Mouse (Mus musculus) midbrain, embryonic 11.5 days (tissue): ENCODE results near the gene Rad51b. TPM values are rescaled to one million over a fixed set of nuclear protein-coding genes. Genes with fewer than 3 reads are reported as not detected.

Experiments used
- ATAC-seq: fragments of 200-750 bp; cut with Nextera tagmentation; 2 replicates; pipeline ENCODE4 v1.8.0; 2017; ENCODE audit warnings: moderate TSS enrichment, moderate library complexity; ENCODE audit not compliant: low FRiP score
- DNase-seq: peaks from one replicate; pipeline ENCODE4 v3.0.0; 2015; ENCODE audit warnings: low spot score; ENCODE audit errors: missing footprints
- H3K27ac ChIP-seq: fragments of 300-500 bp; sonication (generic); 2 replicates; pipeline ENCODE4 v1.5.1; 2014; ENCODE audit warnings: low read depth, low read length
- H3K27me3 ChIP-seq: fragments of 300-500 bp; sonication (generic); 2 replicates; pipeline ENCODE4 v1.6.1; 2014; ENCODE audit warnings: mild to moderate bottlenecking, low read length, moderate library complexity, mixed read lengths; ENCODE audit not compliant: control insufficient read depth, insufficient read depth
- H3K36me3 ChIP-seq: fragments of 300-500 bp; sonication (generic); 2 replicates; pipeline ENCODE4 v1.6.1; 2014; ENCODE audit warnings: mild to moderate bottlenecking, low read length, moderate library complexity, mixed read lengths; ENCODE audit not compliant: control insufficient read depth, insufficient read depth
- H3K4me1 ChIP-seq: fragments of 300-500 bp; sonication (generic); 2 replicates; pipeline ENCODE4 v1.6.1; 2014; ENCODE audit warnings: low read length; ENCODE audit not compliant: control insufficient read depth, insufficient read depth
- H3K4me2 ChIP-seq: fragments of 300-500 bp; sonication (generic); 2 replicates; pipeline ENCODE4 v1.6.1; 2014; ENCODE audit warnings: mild to moderate bottlenecking, moderate library complexity
- H3K4me3 ChIP-seq: fragments of 300-500 bp; sonication (generic); 2 replicates; pipeline ENCODE4 v1.5.1; 2014; ENCODE audit warnings: low read depth, low read length
- H3K9ac ChIP-seq: fragments of 300-500 bp; sonication (generic); 2 replicates; pipeline ENCODE4 v1.6.1; 2014; ENCODE audit warnings: low read length
- H3K9me3 ChIP-seq: fragments of 300-500 bp; sonication (generic); 2 replicates; pipeline ENCODE4 v1.6.1; 2016; ENCODE audit warnings: low read length; ENCODE audit not compliant: control insufficient read depth
- WGBS: fragments of 180-500 bp; shearing (Covaris S2); extraction: QIAGEN DNeasy Blood & Tissue Kit; methylation state at CpG from one replicate; pipeline ENCODE4 v1.1.7; 2014; 5-methylcytosine and 5-hydroxymethylcytosine counted together
- polyA plus RNA-seq: library from polyadenylated mRNA; unstranded; fragments of >200 nt; fragmentation: Nextera tagmentation; extraction: Ambion mirVana; gene quantifications from 2 replicates; pipeline ENCODE4 v1.2.1, GENCODE M21; 2014

The Rad51b gene
- polyA plus RNA-seq, 1 experiment from 2014 or later = 6.9 TPM

- H3K4me3 ChIP-seq = no peak overlapping the region
- H3K36me3 ChIP-seq = no peaks in the 10 kb centered on the region
- H3K27ac ChIP-seq = no peak overlapping the region
- H3K4me2 ChIP-seq = no peak overlapping the region
- ATAC-seq (no peak), DNase-seq (no peak)
- 87% methylated on average over 11 of the region's 11 CpGs for WGBS
- no peaks in the 10 kb centered on the region for H3K4me1 ChIP-seq
- no peaks in the 10 kb centered on the region for H3K9me3 ChIP-seq
- no peaks in the 10 kb centered on the region for H3K27me3 ChIP-seq
- no peak overlapping the region for H3K9ac ChIP-seq
Measured at GRCm38 (mm10) chr12:79674846-79675439, 377.9 kb downstream of the Rad51b start.

- Histone ChIP-seq H3K4me2 (no peak overlapping the region), H3K9me3 (no peaks in the 10 kb centered on the region), H3K9ac (no peak overlapping the region), H3K36me3 (no peaks in the 10 kb centered on the region), H3K4me3 (no peak overlapping the region), H3K27me3 (no peaks in the 10 kb centered on the region), H3K4me1 (no peaks in the 10 kb centered on the region), H3K27ac (no peak overlapping the region)
- 81% methylated on average over 13 of the region's 13 CpGs for WGBS
- ATAC-seq = no peak
- DNase-seq = no peak
Measured at GRCm38 (mm10) chr12:79675440-79676176, 378.5 kb downstream of the Rad51b start.

- 88% methylated on average over 6 of the region's 6 CpGs for WGBS
- no peak for ATAC-seq
- Histone ChIP-seq H3K4me2 (no peak overlapping the region), H3K4me1 (no peaks in the 10 kb centered on the region), H3K27me3 (no peaks in the 10 kb centered on the region), H3K36me3 (no peaks in the 10 kb centered on the region), H3K27ac (no peak overlapping the region), H3K4me3 (no peak overlapping the region), H3K9ac (no peak overlapping the region), H3K9me3 (no peaks in the 10 kb centered on the region)
- DNase-seq = no peak
Measured at GRCm38 (mm10) chr12:79676251-79676650, 379.2 kb downstream of the Rad51b start.

- Histone ChIP-seq H3K4me2 (no peak overlapping the region), H3K36me3 (no peaks in the 10 kb centered on the region), H3K4me1 (no peaks in the 10 kb centered on the region), H3K9me3 (no peaks in the 10 kb centered on the region), H3K4me3 (no peak overlapping the region), H3K9ac (no peak overlapping the region), H3K27ac (no peak overlapping the region), H3K27me3 (no peaks in the 10 kb centered on the region)
- 84% methylated on average over 5 of the region's 5 CpGs for WGBS
- no peak for DNase-seq
- ATAC-seq = no peak
Measured at GRCm38 (mm10) chr12:79676896-79677295, 379.8 kb downstream of the Rad51b start.

- H3K27ac ChIP-seq = no peak overlapping the region
- no peaks in the 10 kb centered on the region for H3K9me3 ChIP-seq
- H3K9ac ChIP-seq = no peak overlapping the region
- H3K36me3 ChIP-seq = no peaks in the 10 kb centered on the region
- H3K27me3 ChIP-seq = no peaks in the 10 kb centered on the region
- H3K4me2 ChIP-seq = no peak overlapping the region
- no peaks in the 10 kb centered on the region for H3K4me1 ChIP-seq
- 83% methylated on average over 11 of the region's 11 CpGs for WGBS
- no peak for DNase-seq
- no peak overlapping the region for H3K4me3 ChIP-seq
- no peak for ATAC-seq
Measured at GRCm38 (mm10) chr12:79679251-79679901, 382.3 kb downstream of the Rad51b start.

- H3K9ac ChIP-seq = no peak overlapping the region
- no peak overlapping the region for H3K27ac ChIP-seq
- H3K4me2 ChIP-seq = no peak overlapping the region
- no peaks in the 10 kb centered on the region for H3K36me3 ChIP-seq
- H3K9me3 ChIP-seq = no peaks in the 10 kb centered on the region
- H3K4me3 ChIP-seq = no peak overlapping the region
- H3K27me3 ChIP-seq = no peaks in the 10 kb centered on the region
- ATAC-seq = no peak
- H3K4me1 ChIP-seq = no peaks in the 10 kb centered on the region
- 66% methylated on average over 9 of the region's 9 CpGs for WGBS
- DNase-seq = no peak
Measured at GRCm38 (mm10) chr12:79679941-79680697, 383.0 kb downstream of the Rad51b start.

GRCm38 (mm10) chr12:79680698-79681072 lies 383.6 kb downstream of the Rad51b start:
- 78% methylated on average over 3 of the region's 3 CpGs for WGBS
- Histone ChIP-seq H3K27ac (no peak overlapping the region), H3K9me3 (no peaks in the 10 kb centered on the region), H3K4me2 (no peak overlapping the region), H3K4me3 (no peak overlapping the region), H3K4me1 (no peaks in the 10 kb centered on the region), H3K9ac (no peak overlapping the region), H3K27me3 (no peaks in the 10 kb centered on the region), H3K36me3 (no peaks in the 10 kb centered on the region)
- ATAC-seq (no peak), DNase-seq (no peak)

GRCm38 (mm10) chr12:79681571-79681970 lies 384.5 kb downstream of the Rad51b start:
- H3K4me1 ChIP-seq = no peaks in the 10 kb centered on the region
- no peak overlapping the region for H3K9ac ChIP-seq
- DNase-seq (no peak), ATAC-seq (no peak)
- H3K4me2 ChIP-seq = no peak overlapping the region
- 77% methylated on average over 6 of the region's 6 CpGs for WGBS
- no peaks in the 10 kb centered on the region for H3K27me3 ChIP-seq
- H3K9me3 ChIP-seq = no peaks in the 10 kb centered on the region
- H3K4me3 ChIP-seq = no peak overlapping the region
- no peaks in the 10 kb centered on the region for H3K36me3 ChIP-seq
- no peak overlapping the region for H3K27ac ChIP-seq

- WGBS = 66% methylated on average over 3 of the region's 3 CpGs
- Histone ChIP-seq H3K9ac (no peak overlapping the region), H3K9me3 (no peaks in the 10 kb centered on the region), H3K36me3 (no peaks in the 10 kb centered on the region), H3K4me1 (peaks cover 3% of the 10 kb centered on the region), H3K27ac (no peak overlapping the region), H3K27me3 (no peaks in the 10 kb centered on the region), H3K4me3 (no peak overlapping the region), H3K4me2 (no peak overlapping the region)
- ATAC-seq = no peak
- DNase-seq = no peak
Measured at GRCm38 (mm10) chr12:79683350-79683749, 386.3 kb downstream of the Rad51b start.
